Mouse (Mus musculus): ENCODE measurements around the gene Mpzl3. TPM values are rescaled to one million over a fixed set of nuclear protein-coding genes. Genes with fewer than 3 reads are reported as not detected.

Gene Mpzl3
- total and polyA plus RNA-seq, 2 experiments from 2014 or later = 1.3 to 2.5 TPM

DNA sequence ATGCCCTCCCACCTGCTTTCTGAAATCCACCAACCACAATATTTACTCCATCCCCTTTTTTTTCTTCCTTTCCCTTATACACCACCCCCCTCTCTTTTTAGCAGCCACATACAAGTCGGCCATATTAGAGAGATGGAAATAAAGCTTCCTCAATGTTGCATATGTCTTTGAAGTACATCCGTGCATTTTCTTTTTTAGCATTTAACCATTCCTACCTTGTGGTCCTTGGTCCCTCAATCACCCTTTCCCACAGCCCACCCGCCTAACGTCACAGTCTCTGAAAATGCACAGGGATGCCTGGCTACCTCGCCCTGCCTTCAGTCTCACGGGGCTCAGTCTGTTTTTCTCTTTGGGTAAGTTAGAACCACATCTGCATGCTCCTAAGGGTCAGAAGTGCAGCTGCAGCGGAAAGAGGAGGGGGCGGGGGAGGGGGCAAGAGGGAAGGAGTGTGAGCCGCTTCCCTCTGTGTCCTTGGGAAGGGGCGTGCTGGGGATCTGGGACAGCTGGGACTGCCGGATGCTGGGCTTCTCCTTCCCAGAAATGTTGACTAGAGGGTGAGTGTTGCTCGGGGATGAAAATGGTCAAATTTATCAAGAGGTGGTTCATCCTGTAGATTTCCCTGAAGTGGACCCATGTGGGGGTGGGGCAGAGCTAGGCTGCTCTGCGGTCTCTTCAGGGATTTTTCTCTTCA lies 62.9 kb downstream of the Mpzl3 start, which contains the start of gene Scn2b:
Gene Scn2b (plus strand): TSS at position 42 of the 691 bp plus-strand sequence.
- ATAC-seq (ENCODE audit: low FRiP score) (peak; percentile 64), DNase-seq (ENCODE audit: low spot score) (peak; percentile 66)
- Histone ChIP-seq H3K4me2 (ENCODE audit: low read depth, low read length, poor library complexity, severe bottlenecking) (peak within 1 kb of the TSS; percentile 79), H3K27me3 (ENCODE audit: insufficient read depth, low read length) (no peaks in the 10 kb centered on the region), H3K27ac (ENCODE audit: low read depth, low read length) (peak within 1 kb of the TSS; percentile 88), H3K36me3 (ENCODE audit: insufficient read depth, low read length) (no peaks in the 10 kb centered on the region), H3K4me3 (ENCODE audit: low read depth, low read length) (peak within 1 kb of the TSS; percentile 75), H3K9me3 (ENCODE audit: low read length) (no peaks in the 10 kb centered on the region), H3K4me1 (ENCODE audit: insufficient read depth, low read length) (peaks cover 28% of the 10 kb centered on the region), H3K9ac (replicated peaks; ENCODE audit: low read length, poor library complexity, severe bottlenecking) (peak within 1 kb of the TSS; percentile 91)
- no peak for TF ChIP-seq CTCF (IDR thresholded peaks at IDR 0.05)
- under 1% methylated on average over 13 of the region's 13 CpGs for WGBS

DNA sequence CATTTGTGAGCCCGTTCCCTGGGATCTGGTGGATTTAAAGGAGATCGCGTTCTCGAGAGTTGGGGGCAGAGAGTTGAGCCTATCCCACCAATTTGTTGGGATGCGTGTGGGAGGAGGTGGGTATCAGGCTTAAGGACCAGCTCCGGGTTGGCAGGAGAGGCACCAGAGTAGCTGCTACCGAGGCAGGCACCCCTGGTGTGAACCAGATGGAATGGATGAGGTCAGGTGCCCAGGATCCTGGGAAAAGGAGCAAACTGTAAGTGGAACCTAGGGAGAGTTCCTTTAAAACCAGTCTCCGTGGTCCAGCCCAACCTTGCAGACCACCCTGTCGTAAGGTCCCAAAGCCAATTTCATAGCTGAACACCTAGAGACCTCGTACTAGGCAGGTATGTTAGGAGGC lies 63.6 kb downstream of the Mpzl3 start:
- H3K4me2 ChIP-seq (ENCODE audit: low read depth, low read length, poor library complexity, severe bottlenecking) = peak overlapping the region; percentile 79
- WGBS = 19% methylated on average over 10 of the region's 10 CpGs
- no peaks in the 10 kb centered on the region for H3K27me3 ChIP-seq (ENCODE audit: insufficient read depth, low read length)
- ATAC-seq (ENCODE audit: low FRiP score) (no peak), DNase-seq (ENCODE audit: low spot score) (no peak)
- H3K9ac ChIP-seq (replicated peaks; ENCODE audit: low read length, poor library complexity, severe bottlenecking) = peak overlapping the region; percentile 91
- no peaks in the 10 kb centered on the region for H3K36me3 ChIP-seq (ENCODE audit: insufficient read depth, low read length)
- H3K9me3 ChIP-seq (ENCODE audit: low read length) = no peaks in the 10 kb centered on the region
- TF ChIP-seq CTCF (IDR thresholded peaks at IDR 0.05) = no peak
- H3K4me1 ChIP-seq (ENCODE audit: insufficient read depth, low read length) = peaks cover 28% of the 10 kb centered on the region
- peak overlapping the region; percentile 88; the same call in 1 of the 2 replicates for H3K27ac ChIP-seq (ENCODE audit: low read depth, low read length)
- peak overlapping the region; percentile 75 for H3K4me3 ChIP-seq (ENCODE audit: low read depth, low read length)

DNA sequence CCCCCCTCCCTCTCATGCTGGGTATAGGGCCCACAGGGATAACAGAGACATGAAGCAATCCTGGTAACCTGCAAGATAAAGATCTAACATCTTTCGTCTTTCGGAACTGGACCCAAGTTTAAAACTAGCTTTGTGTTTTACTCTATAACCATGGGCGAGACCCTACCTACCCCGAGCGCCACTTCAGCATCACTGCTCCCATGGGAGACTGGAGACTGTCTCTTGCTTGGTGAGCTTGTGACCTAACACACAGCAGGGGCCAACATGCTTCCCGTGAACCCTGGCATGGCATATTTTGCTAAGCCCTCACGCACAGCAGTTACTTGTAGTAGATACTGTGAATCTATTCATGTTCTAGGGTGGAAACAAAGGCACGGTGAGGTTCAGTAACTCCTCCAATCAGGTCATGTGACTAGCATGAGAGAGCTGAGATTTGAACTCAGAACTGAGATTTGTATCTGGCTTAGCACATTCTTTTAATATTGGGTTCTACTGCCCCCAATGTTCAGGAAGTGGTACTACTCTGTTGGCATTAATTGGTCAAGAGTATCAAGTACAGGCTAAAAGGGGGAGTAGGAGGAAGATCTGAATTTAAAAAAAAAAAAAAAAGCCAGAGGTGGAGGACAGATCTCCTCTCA lies 64.4 kb downstream of the Mpzl3 start:
- peak; percentile 52 for TF ChIP-seq CTCF (IDR thresholded peaks at IDR 0.05)
- Histone ChIP-seq H3K9me3 (ENCODE audit: low read length) (no peaks in the 10 kb centered on the region), H3K27ac (ENCODE audit: low read depth, low read length) (no peak overlapping the region), H3K4me1 (ENCODE audit: insufficient read depth, low read length) (peaks cover 28% of the 10 kb centered on the region), H3K4me3 (ENCODE audit: low read depth, low read length) (peak overlapping the region; percentile 75), H3K36me3 (ENCODE audit: insufficient read depth, low read length) (no peaks in the 10 kb centered on the region), H3K9ac (replicated peaks; ENCODE audit: low read length, poor library complexity, severe bottlenecking) (peak overlapping the region; percentile 91; the same call in 1 of the 2 replicates), H3K4me2 (ENCODE audit: low read depth, low read length, poor library complexity, severe bottlenecking) (peak overlapping the region; percentile 79), H3K27me3 (ENCODE audit: insufficient read depth, low read length) (no peaks in the 10 kb centered on the region)
- DNase-seq (ENCODE audit: low spot score) (no peak), ATAC-seq (ENCODE audit: low FRiP score) (no peak)
- 91% methylated on average over 8 of the region's 8 CpGs for WGBS

DNA sequence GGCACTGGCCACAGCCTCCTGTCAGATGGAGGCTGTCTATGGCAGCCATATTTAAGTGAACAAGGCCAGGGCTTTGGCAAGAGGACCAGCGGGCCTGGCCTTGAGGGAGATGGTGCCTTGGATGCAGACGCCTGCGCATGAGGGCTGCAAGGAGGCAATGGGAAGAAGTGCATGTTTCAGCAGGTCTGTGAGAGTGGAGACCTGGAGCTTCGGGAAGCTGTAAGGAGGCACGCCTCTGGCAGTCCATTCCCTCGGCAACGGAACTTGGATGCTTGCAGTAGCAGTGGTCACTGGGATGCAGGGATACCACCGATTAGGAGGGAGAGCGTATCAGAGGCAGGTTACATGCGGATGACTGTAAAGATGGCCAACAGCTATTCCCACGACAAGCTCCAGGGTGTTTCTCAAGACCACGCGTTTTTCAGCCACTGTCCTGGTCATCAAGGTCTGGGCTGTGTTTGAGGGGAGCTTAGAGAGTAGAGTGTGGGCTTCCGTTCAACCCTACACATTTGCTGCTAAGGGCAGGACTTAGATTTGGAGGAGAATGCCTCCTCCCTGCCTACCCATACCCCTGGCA lies 65.1 kb downstream of the Mpzl3 start:
- TF ChIP-seq CTCF (IDR thresholded peaks at IDR 0.05) = no peak
- Histone ChIP-seq H3K4me2 (ENCODE audit: low read depth, low read length, poor library complexity, severe bottlenecking) (peak overlapping the region; percentile 79; the same call in 1 of the 2 replicates), H3K27me3 (ENCODE audit: insufficient read depth, low read length) (no peaks in the 10 kb centered on the region), H3K27ac (ENCODE audit: low read depth, low read length) (no peak overlapping the region), H3K36me3 (ENCODE audit: insufficient read depth, low read length) (no peaks in the 10 kb centered on the region), H3K4me3 (ENCODE audit: low read depth, low read length) (no peak overlapping the region), H3K9me3 (ENCODE audit: low read length) (no peaks in the 10 kb centered on the region), H3K4me1 (ENCODE audit: insufficient read depth, low read length) (peaks cover 28% of the 10 kb centered on the region), H3K9ac (replicated peaks; ENCODE audit: low read length, poor library complexity, severe bottlenecking) (no peak overlapping the region)
- no peak for ATAC-seq (ENCODE audit: low FRiP score)
- WGBS = 89% methylated on average over 14 of the region's 14 CpGs
- DNase-seq (ENCODE audit: low spot score) = no peak

DNA sequence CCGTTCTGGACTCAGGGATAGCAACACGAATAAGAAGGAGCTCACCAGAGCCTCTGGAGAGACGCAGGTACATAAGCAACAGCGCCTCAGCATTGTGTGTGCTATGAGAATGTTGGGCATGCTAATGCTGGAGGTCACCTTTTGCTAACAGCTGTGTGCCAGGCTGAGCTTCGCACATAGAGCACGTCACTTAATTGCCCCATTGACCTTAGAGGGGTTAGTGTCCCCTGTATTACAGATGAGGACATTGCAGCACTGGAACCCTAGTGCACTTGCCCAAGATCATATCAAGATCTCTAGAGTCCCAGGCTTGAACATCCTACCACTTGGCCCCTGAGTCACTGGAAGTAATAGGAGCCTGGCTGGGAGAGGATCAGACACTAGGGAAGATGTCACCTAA lies 65.6 kb downstream of the Mpzl3 start:
- no peaks in the 10 kb centered on the region for H3K9me3 ChIP-seq (ENCODE audit: low read length)
- H3K4me2 ChIP-seq (ENCODE audit: low read depth, low read length, poor library complexity, severe bottlenecking) = no peak overlapping the region
- H3K4me1 ChIP-seq (ENCODE audit: insufficient read depth, low read length) = peaks cover 28% of the 10 kb centered on the region
- peaks cover 5% of the 10 kb centered on the region for H3K36me3 ChIP-seq (ENCODE audit: insufficient read depth, low read length)
- H3K9ac ChIP-seq (replicated peaks; ENCODE audit: low read length, poor library complexity, severe bottlenecking) = no peak overlapping the region
- no peak overlapping the region for H3K4me3 ChIP-seq (ENCODE audit: low read depth, low read length)
- 89% methylated on average over 6 of the region's 6 CpGs for WGBS
- DNase-seq (ENCODE audit: low spot score) (no peak), ATAC-seq (ENCODE audit: low FRiP score) (no peak)
- H3K27me3 ChIP-seq (ENCODE audit: insufficient read depth, low read length) = no peaks in the 10 kb centered on the region
- no peak; the same call in 1 of the 2 replicates for TF ChIP-seq CTCF (IDR thresholded peaks at IDR 0.05)
- H3K27ac ChIP-seq (ENCODE audit: low read depth, low read length) = no peak overlapping the region

DNA sequence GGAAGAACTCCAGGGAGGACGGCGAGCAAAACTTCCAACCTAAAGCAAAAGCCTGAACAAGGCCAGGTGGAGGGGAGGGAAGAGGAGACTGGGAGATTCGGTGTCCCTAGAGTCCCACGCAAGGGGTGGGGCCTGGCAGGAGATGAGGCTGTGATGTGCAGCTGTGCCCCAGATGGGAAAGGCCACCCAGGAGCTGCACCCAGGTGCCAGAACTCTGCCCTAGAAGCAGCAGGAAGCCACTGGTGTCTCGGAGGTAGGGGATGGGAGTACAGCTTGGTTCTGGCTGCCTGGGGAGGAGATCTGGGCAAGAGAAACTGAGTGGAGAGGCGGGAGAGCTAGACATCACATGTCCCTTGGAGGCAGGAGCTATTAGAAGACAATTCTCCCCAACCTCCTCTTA lies 66.0 kb downstream of the Mpzl3 start:
- Histone ChIP-seq H3K9me3 (ENCODE audit: low read length) (no peaks in the 10 kb centered on the region), H3K4me3 (ENCODE audit: low read depth, low read length) (no peak overlapping the region), H3K27ac (ENCODE audit: low read depth, low read length) (no peak overlapping the region), H3K27me3 (ENCODE audit: insufficient read depth, low read length) (no peaks in the 10 kb centered on the region), H3K4me1 (ENCODE audit: insufficient read depth, low read length) (peaks cover 28% of the 10 kb centered on the region), H3K36me3 (ENCODE audit: insufficient read depth, low read length) (peaks cover 8% of the 10 kb centered on the region), H3K9ac (replicated peaks; ENCODE audit: low read length, poor library complexity, severe bottlenecking) (no peak overlapping the region), H3K4me2 (ENCODE audit: low read depth, low read length, poor library complexity, severe bottlenecking) (no peak overlapping the region)
- DNase-seq (ENCODE audit: low spot score) (no peak), ATAC-seq (ENCODE audit: low FRiP score) (no peak)
- 59% methylated on average over 6 of the region's 6 CpGs for WGBS
- no peak for TF ChIP-seq CTCF (IDR thresholded peaks at IDR 0.05)

Data from midbrain, postnatal 0 days (tissue).